Mouse (Mus musculus) heart, adult 2 months (tissue): ENCODE results near the gene Agbl4. TPM values are rescaled to one million over a fixed set of nuclear protein-coding genes. Genes with fewer than 3 reads are reported as not detected.

Experiments used
- DNase-seq, 2 experiments: peaks; one replicate each; pipeline ENCODE4 v3.0.0; 2021
- H3K27ac ChIP-seq: fragments of 200-600 bp; 2 replicates; pipeline ENCODE4 v1.8.1; 2022
- H3K27me3 ChIP-seq: fragments of 200-500 bp; 2 replicates; pipeline ENCODE4 v1.6.1; 2012; ENCODE audit warnings: mild to moderate bottlenecking, low read length, inconsistent platforms, mixed read lengths; ENCODE audit not compliant: control insufficient read depth, insufficient read depth
- H3K36me3 ChIP-seq: fragments of 200-500 bp; 2 replicates; pipeline ENCODE4 v1.6.1; 2012; ENCODE audit warnings: low read length, inconsistent platforms; ENCODE audit not compliant: control insufficient read depth, insufficient read depth
- H3K4me1 ChIP-seq: fragments of 200-500 bp; 2 replicates; pipeline ENCODE4 v1.6.1; 2011; ENCODE audit warnings: low read length; ENCODE audit not compliant: control insufficient read depth, insufficient read depth
- H3K4me3 ChIP-seq: fragments of 200-600 bp; 2 replicates; pipeline ENCODE4 v1.8.1; 2022
- H3K79me2 ChIP-seq: fragments of 200-500 bp; replicated peaks from 2 replicates; pipeline ENCODE4 v1.6.1; 2012; ENCODE audit warnings: mild to moderate bottlenecking, inconsistent platforms, low read length, moderate library complexity, mixed read lengths; ENCODE audit not compliant: control insufficient read depth, insufficient read depth
- H3K9ac ChIP-seq: fragments of 200-500 bp; 2 replicates; pipeline ENCODE4 v1.6.1; 2012; ENCODE audit warnings: low read depth, mild to moderate bottlenecking, control low read depth, inconsistent platforms, low read length, mixed read lengths
- CTCF ChIP-seq: fragments of 200-600 bp; IDR thresholded peaks from 2 replicates; pipeline ENCODE4 v1.8.1; 2022; ENCODE audit warnings: antibody characterized with exemption, mild to moderate bottlenecking, moderate library complexity
- EP300 ChIP-seq: fragments of 200-500 bp; IDR thresholded peaks from 2 replicates; pipeline ENCODE4 v1.6.1; 2011; ENCODE audit warnings: low read depth, low read length, control low read depth; ENCODE audit not compliant: insufficient read depth
- POLR2A ChIP-seq: fragments of 200-500 bp; IDR thresholded peaks from 2 replicates; pipeline ENCODE4 v1.6.1; 2011; ENCODE audit warnings: mild to moderate bottlenecking, low read depth, low read length, control low read depth; ENCODE audit not compliant: insufficient read depth
- WGBS: fragments of 180-500 bp; shearing (Covaris S2); methylation state at CpG from one replicate; pipeline ENCODE4 v1.1.7; 2018; 5-methylcytosine and 5-hydroxymethylcytosine counted together
- intact Hi-C: fragments of 180-260 bp; cut with DNase I; formaldehyde crosslinking; loops from one replicate; pipeline ENCODE4 v1.15.1; 2025
- polyA plus RNA-seq: library from polyadenylated mRNA; depleted of rRNA; stranded (reverse); fragments of >200 nt; gene quantifications from 2 replicates; pipeline ENCODE4 v1.2.3, GENCODE M21; 2012
- total RNA-seq, 2 experiments: library from RNA; stranded (reverse); gene quantifications; 2 replicates each; pipeline ENCODE4 v1.2.3; 2021

Agbl4 gene
- total and polyA plus RNA-seq, 3 experiments: 0.08 to 0.39 (median 0.30) TPM

GRCm38 (mm10) chr4:111419476-111419875, 1022.0 kb downstream of the Agbl4 start:
- H3K27ac ChIP-seq: no peak overlapping the region
- DNase-seq: no peak
- H3K4me3 ChIP-seq: no peak overlapping the region
- 84% methylated on average over 1 of the region's 1 CpGs for WGBS
- TF ChIP-seq POLR2A (no peak), CTCF (no peak), EP300 (no peak)
- peaks cover 7% of the 10 kb centered on the region for H3K36me3 ChIP-seq
- intact Hi-C loops: no loop called here
- no peaks in the 10 kb centered on the region for H3K79me2 ChIP-seq
- no peaks in the 10 kb centered on the region for H3K27me3 ChIP-seq
- no peak overlapping the region for H3K9ac ChIP-seq
- H3K4me1 ChIP-seq: peaks cover 4% of the 10 kb centered on the region

- Histone ChIP-seq H3K79me2 (no peaks in the 10 kb centered on the region), H3K27ac (no peak overlapping the region), H3K27me3 (no peaks in the 10 kb centered on the region), H3K9ac (no peak overlapping the region), H3K36me3 (peaks cover 7% of the 10 kb centered on the region), H3K4me1 (peaks cover 4% of the 10 kb centered on the region), H3K4me3 (no peak overlapping the region)
- 56% methylated on average over 3 of the region's 3 CpGs for WGBS
- peak in 1 of 2 experiments; percentile 53 for DNase-seq
- TF ChIP-seq POLR2A (no peak), EP300 (no peak), CTCF (no peak)
- intact Hi-C loops: no loop called here
Observed at GRCm38 (mm10) chr4:111420031-111420430, 1022.6 kb downstream of the Agbl4 start.

GRCm38 (mm10) chr4:111420955-111421354, 1023.5 kb downstream of the Agbl4 start:
- H3K4me3 ChIP-seq: no peak overlapping the region
- intact Hi-C loops: no loop called here
- H3K4me1 ChIP-seq: peaks cover 6% of the 10 kb centered on the region
- no peaks in the 10 kb centered on the region for H3K27me3 ChIP-seq
- no peak for DNase-seq
- peaks cover 7% of the 10 kb centered on the region for H3K36me3 ChIP-seq
- TF ChIP-seq CTCF (no peak), EP300 (no peak), POLR2A (no peak)
- no peak overlapping the region for H3K9ac ChIP-seq
- no peaks in the 10 kb centered on the region for H3K79me2 ChIP-seq
- no peak overlapping the region for H3K27ac ChIP-seq
- 86% methylated on average over 4 of the region's 4 CpGs for WGBS

GRCm38 (mm10) chr4:111421785-111422184, 1024.3 kb downstream of the Agbl4 start:
- H3K4me3 ChIP-seq: no peak overlapping the region
- H3K79me2 ChIP-seq: no peaks in the 10 kb centered on the region
- H3K27me3 ChIP-seq: no peaks in the 10 kb centered on the region
- TF ChIP-seq EP300: no peak
- TF ChIP-seq POLR2A: no peak
- TF ChIP-seq CTCF: no peak
- peaks cover 7% of the 10 kb centered on the region for H3K36me3 ChIP-seq
- WGBS: 85% methylated on average over 6 of the region's 6 CpGs
- intact Hi-C loops: no loop called here
- H3K9ac ChIP-seq: no peak overlapping the region
- H3K4me1 ChIP-seq: peaks cover 4% of the 10 kb centered on the region
- DNase-seq: no peak
- H3K27ac ChIP-seq: no peak overlapping the region

GRCm38 (mm10) chr4:111424371-111424950, 1027.0 kb downstream of the Agbl4 start:
- no peaks in the 10 kb centered on the region for H3K79me2 ChIP-seq
- no peak overlapping the region for H3K9ac ChIP-seq
- H3K27ac ChIP-seq: no peak overlapping the region
- H3K4me3 ChIP-seq: no peak overlapping the region
- H3K4me1 ChIP-seq: peaks cover 4% of the 10 kb centered on the region
- TF ChIP-seq POLR2A (no peak), EP300 (no peak), CTCF (no peak)
- no peaks in the 10 kb centered on the region for H3K27me3 ChIP-seq
- intact Hi-C loops: no loop called here
- 94% methylated on average over 1 of the region's 1 CpGs for WGBS
- peaks cover 6% of the 10 kb centered on the region for H3K36me3 ChIP-seq
- DNase-seq: no peak

GRCm38 (mm10) chr4:111425170-111425569, 1027.7 kb downstream of the Agbl4 start:
- no peak overlapping the region for H3K27ac ChIP-seq

More at GRCm38 (mm10) chr4:111425170-111425569, 1027.7 kb downstream of the Agbl4 start:
- TF ChIP-seq CTCF (no peak), EP300 (no peak), POLR2A (no peak)
- peaks cover 2% of the 10 kb centered on the region; the same call in 1 of the 2 replicates for H3K4me1 ChIP-seq
- DNase-seq: no peak
- H3K9ac ChIP-seq: no peak overlapping the region
- H3K36me3 ChIP-seq: peaks cover under 1% of the 10 kb centered on the region; the same call in 1 of the 2 replicates
- no peak overlapping the region for H3K4me3 ChIP-seq
- no peaks in the 10 kb centered on the region for H3K79me2 ChIP-seq
- no peaks in the 10 kb centered on the region for H3K27me3 ChIP-seq
- 26% methylated on average over 6 of the region's 6 CpGs for WGBS
- intact Hi-C loops: no loop called here
